Mouse (Mus musculus) CH12.LX (cell line): ENCODE measurements at regions not wholly inside any gene's neighbourhood (a gene's known extent, or its start where the extent isn't known, plus 50 kb on each side); places are given as distances from the start of the nearest gene placed in this dataset.

Experiments used
- DNase-seq: peaks from one replicate; pipeline ENCODE4 v3.0.0-alpha.2; 2013; ENCODE audit errors: extremely low read depth
- H3K27ac ChIP-seq: 2 replicates; pipeline ENCODE4 v1.5.1; 2012; ENCODE audit warnings: low read depth, mild to moderate bottlenecking, control low read depth, moderate library complexity; ENCODE audit not compliant: insufficient read depth
- H3K27me3 ChIP-seq: replicated peaks from 2 replicates; pipeline ENCODE3; 2012; ENCODE audit warnings: inconsistent platforms
- H3K36me3 ChIP-seq, 2 experiments: replicated peaks in 1 of 2; 2 replicates each; pipeline versions ENCODE3 to v1.6.1; 2012; ENCODE audit warnings: inconsistent platforms in 1 of 2, low read length in 1 of 2, mild to moderate bottlenecking in 1 of 2, mixed read lengths in 1 of 2, moderate library complexity in 1 of 2; ENCODE audit not compliant: control insufficient read depth in 1 of 2, insufficient read depth in 1 of 2
- H3K4me1 ChIP-seq, 2 experiments: 2 replicates each; pipeline ENCODE4 v1.6.1; 2012; ENCODE audit warnings: inconsistent platforms in 1 of 2, moderate library complexity in 1 of 2; ENCODE audit not compliant: insufficient read depth in 2 of 2, control insufficient read depth in 1 of 2
- H3K4me2 ChIP-seq: 2 replicates; pipeline ENCODE4 v1.6.1; 2012; ENCODE audit warnings: low read depth, mild to moderate bottlenecking, control low read depth; ENCODE audit not compliant: poor library complexity, insufficient read depth, severe bottlenecking
- H3K4me3 ChIP-seq, 3 experiments: fragments of 150-350 bp in 1 of 3; sonication (generic) in 1 of 3; replicated peaks in 1 of 3; 2 replicates each; pipeline versions ENCODE3 to v1.5.1; 2011 to 2012; ENCODE audit warnings: low read depth in 2 of 3, low read length in 2 of 3, mild to moderate bottlenecking in 2 of 3, moderate library complexity in 2 of 3, control low read depth in 1 of 3, improper control_type of control experiment in 1 of 3, inconsistent platforms in 1 of 3, mixed read lengths in 1 of 3; ENCODE audit not compliant: poor library complexity in 1 of 3
- H3K79me2 ChIP-seq: replicated peaks from 2 replicates; pipeline ENCODE4 v1.6.1; 2012; ENCODE audit warnings: mild to moderate bottlenecking, moderate library complexity; ENCODE audit not compliant: control insufficient read depth, poor library complexity, insufficient read depth, severe bottlenecking; ENCODE audit errors: extremely low read depth
- H3K9ac ChIP-seq: 2 replicates; pipeline ENCODE4 v1.6.1; 2012; ENCODE audit warnings: low read depth, mild to moderate bottlenecking, control low read depth, moderate library complexity; ENCODE audit not compliant: insufficient read depth
- H3K9me3 ChIP-seq: replicated peaks from 2 replicates; pipeline ENCODE3; 2012; ENCODE audit warnings: low read length, inconsistent platforms, mixed read lengths
- BHLHE40 ChIP-seq: IDR thresholded peaks from 2 replicates; pipeline ENCODE4 v1.6.1; 2011; ENCODE audit warnings: mild to moderate bottlenecking, low read depth, low read length, improper control_type of control experiment
- CHD1 ChIP-seq: IDR thresholded peaks from 2 replicates; pipeline ENCODE4 v1.6.1; 2012; ENCODE audit warnings: low read depth, low read length, improper control_type of control experiment, inconsistent platforms
- EP300 ChIP-seq: IDR thresholded peaks from 2 replicates; pipeline ENCODE4 v1.6.1; 2011; ENCODE audit warnings: low read length, improper control_type of control experiment
- ETS1 ChIP-seq: conservative IDR thresholded peaks from 2 replicates; pipeline ENCODE4 v1.6.1; 2012; ENCODE audit warnings: low read depth, mild to moderate bottlenecking, inconsistent platforms, low read length, improper control_type of control experiment, moderate library complexity
- GABPA ChIP-seq: IDR thresholded peaks from 2 replicates; pipeline ENCODE4 v1.6.1; 2012; ENCODE audit warnings: low read depth, low read length, improper control_type of control experiment, inconsistent platforms; ENCODE audit not compliant: insufficient replicate concordance
- JUND ChIP-seq: conservative IDR thresholded peaks from 2 replicates; pipeline ENCODE4 v1.6.1; 2011; ENCODE audit warnings: low read depth, low read length, improper control_type of control experiment
- MAX ChIP-seq: IDR thresholded peaks from 2 replicates; pipeline ENCODE4 v1.6.1; 2011; ENCODE audit warnings: low read length, improper control_type of control experiment
- MAZ ChIP-seq: IDR thresholded peaks from 2 replicates; pipeline ENCODE4 v1.6.1; 2012; ENCODE audit warnings: low read depth, mild to moderate bottlenecking, inconsistent platforms, low read length, improper control_type of control experiment, moderate library complexity
- MEF2A ChIP-seq: IDR thresholded peaks from 2 replicates; pipeline ENCODE4 v1.6.1; 2014; ENCODE audit warnings: low read depth, mild to moderate bottlenecking, inconsistent platforms, low read length, improper control_type of control experiment, borderline replicate concordance
- NELFE ChIP-seq: IDR thresholded peaks from 2 replicates; pipeline ENCODE4 v1.6.1; 2011; ENCODE audit warnings: low read depth, low read length, improper control_type of control experiment
- RAD21 ChIP-seq: IDR thresholded peaks from 2 replicates; pipeline ENCODE4 v1.6.1; 2011; ENCODE audit warnings: low read depth, mild to moderate bottlenecking, low read length, improper control_type of control experiment, moderate library complexity
- TCF12 ChIP-seq: IDR thresholded peaks from 2 replicates; pipeline ENCODE4 v1.6.1; 2014; ENCODE audit warnings: low read depth, mild to moderate bottlenecking, inconsistent platforms, low read length, improper control_type of control experiment
- UBTF ChIP-seq: IDR thresholded peaks from 2 replicates; pipeline ENCODE4 v1.6.1; 2012; ENCODE audit warnings: low read depth, mild to moderate bottlenecking, inconsistent platforms, low read length, improper control_type of control experiment, moderate library complexity
- USF1 ChIP-seq: IDR thresholded peaks from 2 replicates; pipeline ENCODE4 v1.6.1; 2014; ENCODE audit warnings: low read depth, mild to moderate bottlenecking, inconsistent platforms, low read length, improper control_type of control experiment
- USF2 ChIP-seq: conservative IDR thresholded peaks from 2 replicates; pipeline ENCODE4 v1.6.1; 2011; ENCODE audit warnings: low read depth, low read length, improper control_type of control experiment
- ZKSCAN1 ChIP-seq: IDR thresholded peaks from 2 replicates; pipeline ENCODE4 v1.6.1; 2012; ENCODE audit warnings: low read depth, inconsistent platforms, low read length, improper control_type of control experiment, borderline replicate concordance
- dilution Hi-C: fragments of 300-500 bp; cut with MboI; formaldehyde crosslinking; loops from 2 replicates; pipeline ENCODE4 v1.14.3; 2020; ENCODE audit warnings: low sequenced_read_pairs; ENCODE audit not compliant: extremely low pct_unique_long_range_greater_than_20kb, extremely low pct_ligation_motif_present
- in situ Hi-C: fragments of 300-500 bp; cut with MboI; formaldehyde crosslinking; loops from 3 replicates; pipeline ENCODE4 v1.14.3; 2019; ENCODE audit warnings: low sequenced_read_pairs, low pct_ligation_motif_present, low pct_unique_long_range_greater_than_20kb, mixed read lengths

GRCm38 (mm10) chr9:61468897-61469509, 96.8 kb downstream of the Tle3 start:
- Histone ChIP-seq H3K4me1 (no peaks in the 10 kb centered on the region), H3K9ac (no peak overlapping the region), H3K36me3 (no peaks in the 10 kb centered on the region), H3K27ac (no peak overlapping the region), H3K4me3 (no peak overlapping the region), H3K27me3 (no peaks in the 10 kb centered on the region), H3K9me3 (peaks cover 21% of the 10 kb centered on the region), H3K4me2 (no peak overlapping the region), H3K79me2 (no peaks in the 10 kb centered on the region)
- TF ChIP-seq USF1 (no peak), ZKSCAN1 (no peak), NELFE (no peak), CHD1 (no peak)
- DNase-seq: no peak
- dilution Hi-C loops: no loop called here
- in situ Hi-C loops: no loop called here

- Histone ChIP-seq H3K9me3 (peaks cover 21% of the 10 kb centered on the region), H3K27me3 (no peaks in the 10 kb centered on the region)
- in situ Hi-C loops: no loop called here
These were observed 96.2 kb downstream of the Tle3 start for GRCm38 (mm10) chr9:61468368-61468848.

More at GRCm38 (mm10) chr9:61468368-61468848, 96.2 kb downstream of the Tle3 start:
- Histone ChIP-seq H3K27ac (no peak overlapping the region), H3K9ac (no peak overlapping the region), H3K4me3 (no peak overlapping the region), H3K36me3 (no peaks in the 10 kb centered on the region), H3K4me2 (no peak overlapping the region), H3K4me1 (no peaks in the 10 kb centered on the region), H3K79me2 (no peaks in the 10 kb centered on the region)
- dilution Hi-C loops: no loop called here
- DNase-seq: no peak
- TF ChIP-seq NELFE: no peak
- no peak for TF ChIP-seq JUND
- TF ChIP-seq BHLHE40: no peak
- no peak for TF ChIP-seq ZKSCAN1
- TF ChIP-seq ETS1: no peak
- no peak for TF ChIP-seq USF2
- no peak for TF ChIP-seq UBTF
- no peak for TF ChIP-seq EP300
- TF ChIP-seq MAX: no peak
- no peak for TF ChIP-seq MEF2A
- TF ChIP-seq GABPA: no peak
- TF ChIP-seq RAD21: no peak
- TF ChIP-seq MAZ: no peak
- no peak for TF ChIP-seq TCF12
